Mouse (Mus musculus) neural tube, embryonic 13.5 days (tissue): Measurements from ENCODE around the gene Map1s. TPM values are rescaled to one million over a fixed set of nuclear protein-coding genes. Genes with fewer than 3 reads are reported as not detected.
"Not testable (repeated sequence)": the region's sequence is repeated elsewhere in the genome, so short reads cannot be mapped to it uniquely, and the experiment has no call there.

Experiments
- ATAC-seq: fragments of 200-750 bp; cut with Nextera tagmentation; 2 replicates; pipeline ENCODE4 v1.8.0; 2017; ENCODE audit warnings: low read depth, mild to moderate bottlenecking, moderate TSS enrichment, moderate library complexity
- H3K27ac ChIP-seq: fragments of 300-500 bp; sonication (generic); replicated peaks from 2 replicates; pipeline ENCODE4 v1.5.1; 2015; ENCODE audit warnings: moderate library complexity, mild to moderate bottlenecking, inconsistent platforms
- H3K27me3 ChIP-seq: fragments of 300-500 bp; sonication (generic); 2 replicates; pipeline ENCODE4 v1.6.1; 2015; ENCODE audit warnings: mild to moderate bottlenecking, inconsistent platforms
- H3K36me3 ChIP-seq: fragments of 300-500 bp; sonication (generic); 2 replicates; pipeline ENCODE4 v1.6.1; 2015; ENCODE audit warnings: mild to moderate bottlenecking, inconsistent platforms
- H3K4me1 ChIP-seq: fragments of 300-500 bp; sonication (generic); replicated peaks from 2 replicates; pipeline ENCODE4 v1.6.1; 2015; ENCODE audit warnings: inconsistent platforms
- H3K4me2 ChIP-seq: fragments of 300-500 bp; sonication (generic); 2 replicates; pipeline ENCODE4 v1.6.1; 2015; ENCODE audit warnings: inconsistent platforms, mild to moderate bottlenecking, moderate library complexity
- H3K4me3 ChIP-seq: fragments of 300-500 bp; sonication (generic); 2 replicates; pipeline ENCODE4 v1.5.1; 2015; ENCODE audit warnings: mild to moderate bottlenecking, inconsistent platforms
- H3K9ac ChIP-seq: fragments of 300-500 bp; sonication (generic); 2 replicates; pipeline ENCODE4 v1.6.1; 2015; ENCODE audit warnings: moderate library complexity, mild to moderate bottlenecking, inconsistent platforms
- H3K9me3 ChIP-seq: fragments of 300-500 bp; sonication (generic); 2 replicates; pipeline ENCODE4 v1.6.1; 2016; ENCODE audit warnings: inconsistent platforms
- WGBS: fragments of 180-500 bp; shearing (Covaris S2); methylation state at CpG from one replicate; pipeline ENCODE4 v1.1.7; 2015; 5-methylcytosine and 5-hydroxymethylcytosine counted together
- polyA plus RNA-seq: library from polyadenylated mRNA; unstranded; fragments of >200 nt; fragmentation: Nextera tagmentation; extraction: Ambion mirVana; gene quantifications from 2 replicates; pipeline ENCODE4 v1.2.1, GENCODE M21; 2015

The Map1s gene
- polyA plus RNA-seq, 1 experiment from 2014 or later = 60.7 TPM

DNA sequence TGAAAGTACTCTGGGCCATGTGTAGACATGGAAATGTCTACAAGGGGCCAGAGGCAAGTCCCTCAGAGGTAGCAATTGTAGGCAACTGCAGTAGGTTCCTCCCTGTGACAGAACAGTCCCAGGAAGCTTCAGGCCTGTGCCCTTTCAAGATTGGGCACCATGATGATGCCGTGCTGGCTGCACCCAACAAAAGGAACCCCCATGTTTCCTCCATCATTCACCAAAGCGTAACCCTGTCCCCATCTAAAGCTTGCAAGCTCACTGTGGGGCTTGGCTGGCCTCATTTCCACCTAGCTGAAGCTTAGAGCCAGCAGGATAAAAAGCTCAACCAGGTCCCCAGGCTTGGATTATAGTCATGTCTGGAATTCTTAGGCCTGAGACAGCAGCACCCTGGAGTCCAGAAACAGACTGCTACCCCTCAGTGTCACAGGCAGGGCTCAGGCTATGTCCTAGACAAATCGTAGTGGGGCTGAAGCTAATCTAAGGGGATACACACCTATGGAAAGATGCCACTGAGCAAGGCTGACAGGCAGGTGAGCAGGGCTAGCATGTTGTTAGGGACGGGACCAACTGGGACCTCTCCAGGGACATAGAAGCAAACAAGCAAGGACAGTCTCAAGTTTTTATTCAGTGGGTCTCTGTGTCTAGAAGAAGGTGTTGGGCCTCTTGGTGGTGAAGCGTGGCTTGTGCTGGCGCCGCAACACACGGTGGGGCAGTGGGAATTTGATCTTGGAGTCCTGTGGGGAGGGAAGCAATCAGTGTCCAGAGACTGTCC is 10.8 kb upstream of the Map1s start:
- H3K4me1 ChIP-seq = peaks cover 31% of the 10 kb centered on the region
- H3K36me3 ChIP-seq = peaks cover 35% of the 10 kb centered on the region
- peaks cover 52% of the 10 kb centered on the region for H3K27me3 ChIP-seq
- H3K4me2 ChIP-seq = no peak overlapping the region
- ATAC-seq = no peak
- 88% methylated on average over 8 of the region's 8 CpGs for WGBS
- H3K9me3 ChIP-seq = no peaks in the 10 kb centered on the region
- no peak overlapping the region for H3K9ac ChIP-seq
- no peak overlapping the region for H3K27ac ChIP-seq
- H3K4me3 ChIP-seq = no peak overlapping the region

DNA sequence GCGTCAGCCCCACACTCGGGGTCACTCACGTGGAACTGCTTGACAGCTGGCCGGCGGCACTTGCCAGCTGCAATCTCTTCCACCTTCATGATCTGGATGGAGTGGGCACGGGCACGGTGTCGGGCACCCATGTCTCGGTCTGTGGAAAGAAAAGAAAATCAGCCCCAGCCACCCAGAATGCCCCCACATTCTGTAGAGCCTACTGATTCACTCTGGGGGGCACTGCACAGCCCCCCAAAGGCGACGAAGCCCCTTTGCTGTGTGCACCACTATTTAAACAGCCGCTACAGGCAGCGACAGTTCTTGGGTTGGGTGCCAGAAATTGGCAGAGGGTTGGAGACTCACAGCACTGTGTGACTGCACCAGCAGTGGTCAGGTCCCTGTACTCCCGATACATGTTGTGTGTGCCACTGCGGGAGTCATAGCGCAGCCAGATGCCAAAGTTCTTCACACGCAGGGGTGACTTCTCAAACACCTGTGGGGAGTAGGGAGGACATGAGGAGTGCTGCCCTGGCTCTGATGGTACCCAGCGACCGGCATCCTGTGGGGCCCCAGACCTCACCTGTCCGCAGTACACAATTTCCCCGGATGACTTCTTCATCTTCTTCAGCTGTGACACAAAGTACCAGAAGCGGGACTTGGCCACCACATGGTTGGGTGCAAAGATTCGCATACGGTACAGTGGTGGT is 10.0 kb upstream of the Map1s start:
- Histone ChIP-seq H3K4me3 (peak overlapping the region; percentile 77), H3K4me1 (peaks cover 31% of the 10 kb centered on the region), H3K4me2 (peak overlapping the region; percentile 99), H3K9ac (peak overlapping the region; percentile 90; the same call in 1 of the 2 replicates), H3K36me3 (peaks cover 34% of the 10 kb centered on the region), H3K27me3 (peaks cover 50% of the 10 kb centered on the region)
- WGBS = 80% methylated on average over 24 of the region's 24 CpGs
- H3K27ac ChIP-seq, ATAC-seq, H3K9me3 ChIP-seq: not testable (repeated sequence)

DNA sequence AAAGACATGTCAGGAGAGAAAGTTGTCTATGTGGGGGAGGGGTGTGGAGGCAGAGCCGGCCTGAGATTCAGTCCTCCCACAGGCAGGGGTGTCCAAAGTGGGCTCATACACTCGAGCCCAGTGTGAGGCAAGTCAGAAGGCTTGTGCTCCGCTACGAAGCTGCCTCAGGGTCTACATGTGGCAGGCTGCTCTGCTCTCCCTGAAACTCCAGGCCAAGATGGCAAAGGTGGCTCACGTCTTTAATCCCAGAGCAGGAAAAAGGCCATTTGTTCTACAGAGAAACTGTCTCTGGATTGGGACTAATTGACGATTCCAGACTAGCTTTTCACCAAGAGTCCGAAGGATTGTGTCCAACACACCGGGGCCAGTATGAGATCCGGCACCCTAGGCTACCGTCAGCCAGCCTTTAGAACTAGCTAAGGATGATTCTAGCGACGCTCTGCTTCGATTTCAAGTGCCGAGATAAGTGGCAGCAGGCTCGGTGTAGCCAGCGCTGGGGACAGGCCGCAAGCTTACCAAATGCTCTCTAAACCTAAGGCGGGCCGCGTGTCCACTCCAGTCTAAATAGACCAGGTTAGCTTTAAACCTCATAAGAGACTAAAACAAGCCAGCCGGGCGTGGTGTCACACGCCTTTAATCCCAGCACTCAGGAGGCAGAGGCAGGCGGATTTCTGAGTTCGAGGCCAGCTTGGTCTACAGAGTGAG is 9.3 kb upstream of the Map1s start:
- Histone ChIP-seq H3K27ac (peak overlapping the region; percentile 70; the same call in 1 of the 2 replicates), H3K27me3 (peaks cover 45% of the 10 kb centered on the region), H3K4me3 (peak overlapping the region; percentile 77), H3K4me1 (peaks cover 31% of the 10 kb centered on the region), H3K4me2 (peak overlapping the region; percentile 99), H3K36me3 (peaks cover 29% of the 10 kb centered on the region), H3K9me3 (no peaks in the 10 kb centered on the region), H3K9ac (peak overlapping the region; percentile 90)
- 5% methylated on average over 25 of the region's 25 CpGs for WGBS
- ATAC-seq = peak; percentile 0; the same call in 1 of the 2 replicates

DNA sequence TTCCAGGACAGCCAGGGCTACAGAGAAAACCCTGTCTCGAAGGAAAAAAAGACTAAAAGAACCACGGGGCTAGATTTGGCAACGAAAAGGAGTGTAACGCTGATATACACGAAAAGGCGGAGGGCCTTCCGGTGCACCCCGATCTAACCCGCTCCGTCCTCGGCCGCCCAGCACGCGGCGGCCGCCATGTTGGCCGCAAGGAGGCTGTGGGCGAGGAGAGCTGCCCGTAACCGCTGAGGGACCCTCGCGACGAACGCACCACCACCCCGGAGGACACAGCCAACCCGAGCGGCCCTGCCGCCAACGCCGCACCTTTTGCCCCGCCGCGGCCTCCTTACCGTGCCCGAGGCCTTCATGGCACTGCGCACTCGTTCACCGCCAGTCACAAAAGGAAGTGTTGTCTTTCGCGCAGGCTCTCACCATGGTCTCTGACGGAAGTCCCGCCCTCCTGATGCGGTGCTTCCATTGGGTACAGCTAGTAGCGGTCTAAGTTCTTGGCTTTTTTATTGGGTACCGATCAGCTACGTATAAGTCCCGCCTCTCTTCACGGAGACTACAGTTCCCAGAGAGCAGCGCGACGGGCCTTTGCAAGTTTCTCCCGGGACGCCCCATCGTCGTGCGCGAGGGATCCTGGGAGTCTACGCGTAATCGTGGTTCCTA is 8.6 kb upstream of the Map1s start, which contains the start of gene Rpl18a:
Gene Rpl18a (minus strand): TSS at position 392 of the 660 bp plus-strand sequence.
- Histone ChIP-seq H3K36me3 (peaks cover 29% of the 10 kb centered on the region), H3K27me3 (peaks cover 43% of the 10 kb centered on the region), H3K9ac (peak within 1 kb of the TSS; percentile 90), H3K9me3 (no peaks in the 10 kb centered on the region), H3K4me2 (peak within 1 kb of the TSS; percentile 99), H3K4me3 (peak within 1 kb of the TSS; percentile 77), H3K27ac (peak within 1 kb of the TSS; percentile 72), H3K4me1 (peaks cover 28% of the 10 kb centered on the region)
- peak; percentile 97 for ATAC-seq
- WGBS = under 1% methylated on average over 60 of the region's 60 CpGs

DNA sequence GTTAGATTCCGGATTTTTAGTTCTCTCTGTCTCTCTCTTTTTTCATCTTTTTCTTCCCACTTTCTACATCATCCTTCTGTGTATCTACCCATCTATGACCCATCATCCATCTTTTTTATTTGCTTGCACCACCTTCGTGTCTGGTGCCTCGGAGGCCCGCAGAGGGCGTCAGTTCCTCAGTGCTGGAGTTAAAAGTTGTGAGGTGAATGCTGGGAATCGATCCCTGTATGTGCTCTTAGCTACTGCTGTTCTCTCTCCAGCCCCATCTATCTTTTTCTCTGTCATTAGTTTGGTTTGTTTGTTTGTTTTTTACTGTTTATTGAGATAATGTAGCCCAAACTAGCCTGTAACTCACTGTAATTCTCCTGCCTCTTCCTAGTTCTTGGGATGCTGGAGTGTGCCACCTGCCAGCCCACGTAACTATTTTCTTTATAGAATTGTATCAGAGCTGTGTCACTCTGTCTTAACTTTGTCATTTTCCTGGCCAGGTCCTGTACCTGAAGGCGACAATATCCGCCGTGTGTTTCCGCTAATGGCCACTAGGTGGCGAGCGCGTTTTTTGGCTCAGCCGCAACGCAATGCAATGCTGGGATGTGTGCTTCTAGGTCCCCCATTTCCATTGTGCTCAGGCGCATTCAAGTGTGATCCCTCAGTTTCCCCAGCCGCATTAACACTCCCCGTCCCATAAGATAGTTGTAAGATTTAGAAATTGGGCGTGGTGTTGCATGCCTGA is 7.9 kb upstream of the Map1s start:
- Histone ChIP-seq H3K36me3 (peaks cover 29% of the 10 kb centered on the region), H3K4me1 (peaks cover 21% of the 10 kb centered on the region), H3K9me3 (no peaks in the 10 kb centered on the region), H3K27ac (peak overlapping the region; percentile 72), H3K4me3 (peak overlapping the region; percentile 77), H3K4me2 (peak overlapping the region; percentile 89), H3K9ac (peak overlapping the region; percentile 84), H3K27me3 (peaks cover 43% of the 10 kb centered on the region)
- peak; percentile 78 for ATAC-seq
- WGBS = under 1% methylated on average over 20 of the region's 20 CpGs

DNA sequence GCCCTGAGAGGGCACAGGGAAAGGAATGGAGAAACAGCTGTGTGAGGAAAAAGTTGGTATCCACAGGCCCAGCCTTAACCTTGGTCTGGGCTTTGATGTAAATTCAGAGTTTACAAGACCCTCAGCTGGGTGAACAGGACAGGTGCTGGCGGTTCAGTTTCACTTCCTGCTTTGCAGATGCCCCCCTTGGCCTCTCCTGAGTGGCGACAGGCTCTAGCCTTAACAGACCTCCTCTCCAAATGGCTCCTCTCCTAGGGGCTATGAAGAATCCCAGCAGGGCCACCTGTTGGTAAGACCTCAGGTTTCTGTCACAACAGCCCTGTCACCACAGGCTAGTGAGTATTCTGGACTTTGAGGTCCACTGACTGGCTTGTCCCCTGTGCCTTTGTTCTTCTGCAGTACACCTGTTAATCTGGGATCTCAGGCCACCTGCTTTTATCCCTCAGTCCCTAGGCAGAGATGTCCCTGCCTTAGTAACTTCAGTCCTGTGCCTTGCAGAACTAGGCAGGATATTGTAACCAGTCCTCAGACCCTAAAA is 7.0 kb upstream of the Map1s start:
- Histone ChIP-seq H3K9me3 (no peaks in the 10 kb centered on the region), H3K4me3 (no peak overlapping the region; the same call in 1 of the 2 replicates), H3K4me2 (peak overlapping the region; percentile 89; the same call in 1 of the 2 replicates), H3K36me3 (peaks cover 20% of the 10 kb centered on the region), H3K27me3 (peaks cover 41% of the 10 kb centered on the region), H3K4me1 (peaks cover 20% of the 10 kb centered on the region), H3K27ac (0 out of 2 replicates have a peak overlapping the region, but pooled peaks have one; percentile 42), H3K9ac (peak overlapping the region; percentile 84)
- 51% methylated on average over 2 of the region's 2 CpGs for WGBS
- ATAC-seq = no peak

DNA sequence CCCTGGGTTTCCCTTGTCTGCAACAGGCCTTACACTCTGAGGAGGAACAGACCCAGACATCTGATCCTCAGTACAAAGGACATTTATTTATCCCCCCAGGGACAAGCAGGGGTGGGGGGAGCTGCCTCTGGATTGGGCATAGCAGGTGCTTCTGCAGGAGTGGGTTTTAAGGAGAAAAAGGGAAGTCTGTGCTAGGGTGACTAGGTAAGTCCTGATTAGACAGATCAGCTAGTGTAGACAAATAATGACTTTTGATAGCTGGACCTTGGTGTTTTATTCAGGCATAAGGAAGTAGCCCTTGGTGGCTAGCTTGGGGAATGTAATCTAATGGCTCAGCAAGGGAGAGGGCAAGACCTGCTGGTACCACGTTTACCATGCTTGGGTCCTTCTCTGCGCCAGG is 6.5 kb upstream of the Map1s start:
- no peak overlapping the region for H3K27ac ChIP-seq
- no peaks in the 10 kb centered on the region for H3K9me3 ChIP-seq
- peaks cover 20% of the 10 kb centered on the region for H3K4me1 ChIP-seq
- H3K4me3 ChIP-seq = no peak overlapping the region
- ATAC-seq = no peak
- WGBS = 73% methylated on average over 2 of the region's 2 CpGs
- H3K36me3 ChIP-seq = peaks cover 15% of the 10 kb centered on the region
- H3K4me2 ChIP-seq = no peak overlapping the region
- H3K27me3 ChIP-seq = peaks cover 41% of the 10 kb centered on the region
- H3K9ac ChIP-seq = no peak overlapping the region; the same call in 1 of the 2 replicates

DNA sequence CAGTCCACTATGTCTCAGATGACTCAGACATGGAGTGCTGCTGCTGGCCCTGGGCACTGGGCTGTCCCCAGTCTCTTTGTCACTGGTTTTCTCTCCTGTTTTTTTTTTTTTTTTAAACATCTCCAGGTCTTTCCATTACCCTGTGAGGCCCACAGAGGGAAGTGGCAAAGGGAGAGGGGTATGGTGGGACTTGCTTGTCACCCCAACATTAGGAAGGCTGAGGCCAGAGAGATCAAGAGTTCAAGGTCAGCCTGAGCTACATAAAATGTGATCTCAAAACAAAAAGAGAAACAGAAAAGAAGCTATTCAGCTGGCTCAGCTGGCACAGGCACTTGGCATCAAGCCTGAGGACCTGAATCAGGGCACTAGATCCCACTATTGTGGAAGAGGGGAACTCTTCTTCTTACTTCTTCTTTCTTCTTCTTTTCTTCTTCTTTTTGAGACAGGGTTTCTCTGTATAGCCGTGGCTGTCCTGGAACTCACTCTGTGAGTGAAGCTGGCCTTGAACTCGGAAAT is 4.8 kb upstream of the Map1s start:
- no peak for ATAC-seq
- no peaks in the 10 kb centered on the region for H3K36me3 ChIP-seq
- peaks cover 35% of the 10 kb centered on the region for H3K27me3 ChIP-seq
- 66% methylated on average over 2 of the region's 2 CpGs for WGBS
- no peak overlapping the region for H3K4me2 ChIP-seq
- no peak overlapping the region for H3K9ac ChIP-seq
- H3K27ac ChIP-seq = no peak overlapping the region
- peaks cover 22% of the 10 kb centered on the region for H3K4me1 ChIP-seq
- H3K4me3 ChIP-seq = no peak overlapping the region
- no peaks in the 10 kb centered on the region for H3K9me3 ChIP-seq

DNA sequence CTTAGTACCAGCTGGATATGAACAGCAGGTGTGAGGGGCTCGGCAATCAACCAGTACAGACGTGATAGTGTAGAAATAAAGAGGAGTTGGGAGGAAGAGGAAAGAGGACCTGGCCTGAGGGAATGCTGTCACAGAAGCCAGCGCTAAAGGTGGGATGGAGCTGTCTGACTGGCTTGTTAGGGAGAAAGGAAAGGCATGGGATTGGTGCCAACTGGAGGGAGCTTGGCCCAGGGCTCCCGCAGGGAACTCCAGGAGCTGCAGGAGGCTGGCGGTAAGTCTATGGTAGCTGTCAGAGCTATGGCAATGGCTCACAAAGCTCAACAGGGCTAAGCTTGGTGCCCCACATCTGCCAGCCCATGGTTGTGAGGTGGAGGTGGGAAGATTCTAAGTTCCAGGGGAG is 3.5 kb upstream of the Map1s start:
- Histone ChIP-seq H3K4me3 (no peak overlapping the region), H3K9ac (0 out of 2 replicates have a peak overlapping the region, but pooled peaks have one; percentile 17), H3K27ac (no peak overlapping the region), H3K36me3 (no peaks in the 10 kb centered on the region), H3K4me2 (no peak overlapping the region), H3K27me3 (peaks cover 35% of the 10 kb centered on the region), H3K4me1 (peaks cover 24% of the 10 kb centered on the region), H3K9me3 (no peaks in the 10 kb centered on the region)
- ATAC-seq = no peak
- WGBS = 37% methylated on average over 5 of the region's 5 CpGs

DNA sequence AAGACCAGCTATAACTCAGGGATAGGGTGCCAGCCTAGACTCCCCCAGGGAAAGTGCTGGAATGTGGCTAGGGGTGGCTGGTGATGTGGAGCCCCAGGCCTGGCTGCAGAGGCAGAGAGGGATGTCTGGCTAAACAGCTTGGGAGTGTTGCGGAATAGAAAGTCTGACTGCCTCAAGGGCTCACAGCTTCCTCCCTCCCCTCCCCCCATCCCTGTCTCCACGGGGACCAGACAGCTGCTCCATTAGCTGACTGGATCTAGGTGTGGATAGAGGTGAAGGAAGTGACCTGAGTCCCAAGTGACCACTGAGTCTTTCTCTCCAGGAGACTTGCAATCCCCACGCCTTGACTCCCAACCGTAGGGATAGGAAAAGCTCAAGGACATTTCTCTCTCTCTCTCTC is 2.6 kb upstream of the Map1s start:
- H3K9ac ChIP-seq = peak overlapping the region; percentile 54
- H3K27ac ChIP-seq = no peak overlapping the region
- no peaks in the 10 kb centered on the region for H3K36me3 ChIP-seq
- no peak overlapping the region for H3K4me2 ChIP-seq
- H3K4me1 ChIP-seq = peaks cover 28% of the 10 kb centered on the region
- H3K4me3 ChIP-seq = no peak overlapping the region
- 53% methylated on average over 4 of the region's 4 CpGs for WGBS
- no peak for ATAC-seq
- peaks cover 35% of the 10 kb centered on the region for H3K27me3 ChIP-seq
- no peaks in the 10 kb centered on the region for H3K9me3 ChIP-seq

DNA sequence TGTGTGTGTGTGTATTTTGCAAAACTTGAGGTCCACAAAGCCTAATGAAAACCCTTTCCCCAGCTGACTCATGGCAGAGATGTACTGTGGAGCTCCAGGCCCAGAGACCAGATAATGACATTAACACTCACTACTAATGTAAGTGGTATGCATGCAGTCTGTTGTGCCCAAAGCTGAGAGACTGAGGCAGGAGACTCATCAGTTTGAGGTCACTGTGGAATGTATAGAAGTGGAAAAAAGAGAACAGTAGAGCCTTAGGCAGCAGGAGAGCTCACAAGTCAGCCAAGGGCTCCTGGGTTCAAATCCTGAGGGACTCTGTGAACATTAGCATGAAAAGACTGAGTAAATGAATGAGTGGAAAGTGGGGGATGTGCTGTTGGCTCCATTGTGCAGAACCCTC is 2.1 kb upstream of the Map1s start:
- Histone ChIP-seq H3K9ac (no peak overlapping the region), H3K36me3 (no peaks in the 10 kb centered on the region), H3K27me3 (peaks cover 35% of the 10 kb centered on the region), H3K4me2 (no peak overlapping the region), H3K4me1 (peaks cover 23% of the 10 kb centered on the region), H3K4me3 (no peak overlapping the region), H3K27ac (no peak overlapping the region), H3K9me3 (no peaks in the 10 kb centered on the region)
- ATAC-seq = no peak
